Mouse (Mus musculus): ENCODE measurements around the gene Nkx2-3. TPM values are rescaled to one million over a fixed set of nuclear protein-coding genes. Genes with fewer than 3 reads are reported as not detected.

The Nkx2-3 gene
- total and polyA plus RNA-seq, 3 experiments: not detected

DNA sequence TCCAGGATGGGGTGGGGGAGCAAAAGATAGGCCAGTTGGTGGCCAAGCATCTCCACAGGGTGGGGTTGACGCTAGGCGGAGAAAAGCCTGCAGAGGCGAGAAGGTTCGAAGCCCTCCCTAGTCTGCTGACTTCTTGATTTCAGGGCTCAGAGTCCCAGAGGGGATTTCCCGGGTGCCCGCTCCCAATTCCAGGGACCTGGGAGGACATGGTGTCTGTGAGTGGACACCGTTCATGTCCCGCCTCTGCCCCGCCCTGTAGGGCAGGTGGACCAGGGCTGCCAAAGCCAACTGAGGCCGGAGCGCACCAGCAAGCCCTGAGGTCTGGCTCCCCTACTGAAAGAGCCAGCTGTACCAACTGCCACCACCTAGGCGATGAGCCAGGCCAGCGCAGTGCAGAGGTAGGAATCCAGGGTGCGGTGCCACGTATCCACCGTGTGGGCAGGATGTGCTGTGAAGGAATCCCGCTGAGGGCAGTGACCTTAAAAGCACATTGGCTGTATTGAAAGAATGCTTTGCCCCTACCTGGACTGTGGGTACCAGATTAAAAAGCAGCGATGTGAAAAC lies 7.9 kb downstream of the Nkx2-3 start:
- no peak for DNase-seq

DNA sequence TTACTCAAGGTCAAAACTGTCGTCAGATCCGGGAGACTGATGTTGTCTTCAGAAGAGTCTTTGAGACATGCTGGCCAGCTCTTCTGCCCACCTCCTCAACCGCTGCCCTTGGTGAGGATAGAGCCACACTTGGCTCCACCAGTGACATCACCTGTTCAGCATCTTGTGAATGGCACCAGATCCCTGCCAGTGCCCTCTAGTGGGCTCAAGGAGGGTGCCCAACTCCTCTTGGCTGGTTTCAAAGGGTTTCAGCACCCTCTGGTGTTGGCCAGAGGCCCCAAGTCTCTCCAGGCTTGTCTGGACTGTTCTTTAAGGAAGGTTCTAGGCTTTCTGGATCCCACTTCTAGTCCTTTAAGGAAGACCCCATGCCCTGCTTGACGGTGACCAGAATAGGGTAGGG lies 11.8 kb downstream of the Nkx2-3 start:
- Histone ChIP-seq H3K36me3 (ENCODE audit: control insufficient read depth, insufficient read depth, low read length) (no peaks in the 10 kb centered on the region), H3K27ac (no peak overlapping the region), H3K79me2 (replicated peaks; ENCODE audit: control insufficient read depth, insufficient read depth, low read length) (no peaks in the 10 kb centered on the region), H3K27me3 (ENCODE audit: control insufficient read depth, insufficient read depth, low read length) (peaks cover 10% of the 10 kb centered on the region), H3K9ac (ENCODE audit: low read depth, low read length) (no peak overlapping the region), H3K4me1 (ENCODE audit: control insufficient read depth, insufficient read depth, low read length) (no peaks in the 10 kb centered on the region), H3K4me3 (no peak overlapping the region)
- TF ChIP-seq POLR2A (IDR thresholded peaks at IDR 0.05; ENCODE audit: insufficient read depth, low read depth, low read length) (no peak), CTCF (IDR thresholded peaks at IDR 0.05) (peak; percentile 65), EP300 (IDR thresholded peaks at IDR 0.05; ENCODE audit: insufficient read depth, low read depth, low read length) (no peak)
- intact Hi-C loops (cut with DNase I): no loop called here
- peak in 1 of 2 experiments; percentile 19 for DNase-seq
- WGBS: 31% methylated on average over 4 of the region's 4 CpGs

More for the DNA sequence above, 7.9 kb downstream of the Nkx2-3 start:
- no peaks in the 10 kb centered on the region for H3K36me3 ChIP-seq (ENCODE audit: control insufficient read depth, insufficient read depth, low read length)
- no peak overlapping the region for H3K4me3 ChIP-seq
- H3K4me1 ChIP-seq (ENCODE audit: control insufficient read depth, insufficient read depth, low read length): no peaks in the 10 kb centered on the region; the same call in 1 of the 2 replicates
- TF ChIP-seq POLR2A (IDR thresholded peaks at IDR 0.05; ENCODE audit: insufficient read depth, low read depth, low read length) (no peak), EP300 (IDR thresholded peaks at IDR 0.05; ENCODE audit: insufficient read depth, low read depth, low read length) (no peak), CTCF (IDR thresholded peaks at IDR 0.05) (no peak)
- no peak overlapping the region for H3K9ac ChIP-seq (ENCODE audit: low read depth, low read length)
- H3K79me2 ChIP-seq (replicated peaks; ENCODE audit: control insufficient read depth, insufficient read depth, low read length): no peaks in the 10 kb centered on the region
- 13% methylated on average over 18 of the region's 18 CpGs for WGBS
- H3K27ac ChIP-seq: no peak overlapping the region
- peaks cover 31% of the 10 kb centered on the region for H3K27me3 ChIP-seq (ENCODE audit: control insufficient read depth, insufficient read depth, low read length)
- intact Hi-C loops (cut with DNase I): no loop called here

DNA sequence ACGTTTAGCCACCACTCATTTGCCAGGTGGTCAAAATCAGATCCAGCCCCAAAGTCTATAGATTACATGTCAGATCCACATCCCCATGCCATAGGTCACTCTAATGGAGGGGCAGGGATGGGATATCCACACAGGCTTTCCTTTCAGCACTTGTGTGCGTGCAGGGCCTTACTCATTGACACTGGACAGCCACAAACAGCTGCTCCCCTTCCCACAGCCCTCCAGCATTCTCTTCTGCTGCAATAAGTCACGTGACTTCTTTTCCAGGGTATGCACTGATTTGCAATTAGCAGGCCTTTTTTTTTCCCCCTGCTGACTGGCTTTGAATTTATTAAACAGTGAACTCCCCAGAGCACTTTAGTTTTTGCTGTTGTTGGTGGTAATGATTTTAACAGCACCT lies 14.0 kb downstream of the Nkx2-3 start:
- H3K79me2 ChIP-seq (replicated peaks; ENCODE audit: control insufficient read depth, insufficient read depth, low read length): no peaks in the 10 kb centered on the region
- intact Hi-C loops (cut with DNase I): no loop called here
- H3K36me3 ChIP-seq (ENCODE audit: control insufficient read depth, insufficient read depth, low read length): no peaks in the 10 kb centered on the region
- no peak overlapping the region for H3K27ac ChIP-seq
- no peak overlapping the region for H3K4me3 ChIP-seq
- WGBS: 54% methylated on average over 3 of the region's 3 CpGs
- no peaks in the 10 kb centered on the region; the same call in 1 of the 2 replicates for H3K4me1 ChIP-seq (ENCODE audit: control insufficient read depth, insufficient read depth, low read length)
- H3K27me3 ChIP-seq (ENCODE audit: control insufficient read depth, insufficient read depth, low read length): peaks cover 7% of the 10 kb centered on the region; the same call in 1 of the 2 replicates
- no peak overlapping the region for H3K9ac ChIP-seq (ENCODE audit: low read depth, low read length)
- DNase-seq: no peak
- TF ChIP-seq EP300 (IDR thresholded peaks at IDR 0.05; ENCODE audit: insufficient read depth, low read depth, low read length) (no peak), POLR2A (IDR thresholded peaks at IDR 0.05; ENCODE audit: insufficient read depth, low read depth, low read length) (no peak), CTCF (IDR thresholded peaks at IDR 0.05) (no peak)

DNA sequence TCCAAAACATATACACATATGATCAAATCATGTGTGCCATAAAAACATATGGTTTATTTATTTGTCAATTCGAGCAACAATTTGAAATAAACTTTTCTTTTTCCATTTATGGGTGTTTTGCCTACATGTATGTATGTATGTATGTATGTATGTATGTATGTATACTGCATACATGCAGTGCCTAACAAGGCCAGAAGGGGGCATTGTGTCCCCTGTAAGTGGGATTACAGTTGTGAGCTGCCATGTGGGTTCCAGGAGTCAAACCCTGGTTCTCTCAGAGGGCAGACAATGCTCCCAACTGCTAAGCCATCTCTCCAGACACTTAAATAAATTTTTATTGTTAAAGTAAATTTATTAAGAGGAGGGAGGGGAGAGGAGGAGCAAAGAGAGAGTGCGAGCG lies 15.2 kb downstream of the Nkx2-3 start:
- WGBS: 88% methylated on average over 3 of the region's 3 CpGs

DNA sequence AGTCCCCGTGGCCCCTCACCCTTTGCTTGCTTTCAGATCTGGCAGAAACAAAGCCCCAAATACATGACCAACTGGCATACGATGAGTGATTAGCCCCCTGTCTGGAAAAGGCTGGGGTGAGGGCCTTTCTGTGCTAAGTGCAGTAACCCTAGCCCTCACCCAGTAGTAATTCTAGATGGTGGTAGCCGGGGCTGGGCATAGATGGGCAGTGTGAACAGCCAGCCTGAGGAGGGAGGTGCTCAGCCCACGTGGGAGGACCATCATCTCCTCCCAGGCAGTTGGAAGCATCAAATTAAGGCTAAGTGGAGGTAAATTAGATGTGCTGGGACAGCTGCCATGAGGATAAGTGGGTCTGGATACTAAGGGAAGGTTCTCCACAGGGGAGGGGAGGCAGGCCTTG lies 17.0 kb downstream of the Nkx2-3 start:
- Histone ChIP-seq H3K4me3 (no peak overlapping the region), H3K27me3 (ENCODE audit: control insufficient read depth, insufficient read depth, low read length) (no peaks in the 10 kb centered on the region), H3K9ac (ENCODE audit: low read depth, low read length) (no peak overlapping the region), H3K79me2 (replicated peaks; ENCODE audit: control insufficient read depth, insufficient read depth, low read length) (no peaks in the 10 kb centered on the region), H3K4me1 (ENCODE audit: control insufficient read depth, insufficient read depth, low read length) (no peaks in the 10 kb centered on the region; the same call in 1 of the 2 replicates), H3K36me3 (ENCODE audit: control insufficient read depth, insufficient read depth, low read length) (no peaks in the 10 kb centered on the region), H3K27ac (no peak overlapping the region)
- intact Hi-C loops (cut with DNase I): no loop called here
- DNase-seq: no peak
- TF ChIP-seq CTCF (IDR thresholded peaks at IDR 0.05) (no peak), POLR2A (IDR thresholded peaks at IDR 0.05; ENCODE audit: insufficient read depth, low read depth, low read length) (no peak), EP300 (IDR thresholded peaks at IDR 0.05; ENCODE audit: insufficient read depth, low read depth, low read length) (no peak)
- 47% methylated on average over 4 of the region's 4 CpGs for WGBS

More for the DNA sequence above, 15.2 kb downstream of the Nkx2-3 start:
- peak; percentile 16; the same call in 1 of the 2 replicates for TF ChIP-seq CTCF (IDR thresholded peaks at IDR 0.05)
- TF ChIP-seq POLR2A (IDR thresholded peaks at IDR 0.05; ENCODE audit: insufficient read depth, low read depth, low read length): no peak
- no peaks in the 10 kb centered on the region for H3K27me3 ChIP-seq (ENCODE audit: control insufficient read depth, insufficient read depth, low read length)
- H3K36me3 ChIP-seq (ENCODE audit: control insufficient read depth, insufficient read depth, low read length): no peaks in the 10 kb centered on the region
- no peaks in the 10 kb centered on the region for H3K79me2 ChIP-seq (replicated peaks; ENCODE audit: control insufficient read depth, insufficient read depth, low read length)
- intact Hi-C loops (cut with DNase I): no loop called here
- no peak overlapping the region for H3K9ac ChIP-seq (ENCODE audit: low read depth, low read length)
- no peaks in the 10 kb centered on the region; the same call in 1 of the 2 replicates for H3K4me1 ChIP-seq (ENCODE audit: control insufficient read depth, insufficient read depth, low read length)
- no peak overlapping the region for H3K4me3 ChIP-seq
- H3K27ac ChIP-seq: no peak overlapping the region
- DNase-seq: no peak

DNA sequence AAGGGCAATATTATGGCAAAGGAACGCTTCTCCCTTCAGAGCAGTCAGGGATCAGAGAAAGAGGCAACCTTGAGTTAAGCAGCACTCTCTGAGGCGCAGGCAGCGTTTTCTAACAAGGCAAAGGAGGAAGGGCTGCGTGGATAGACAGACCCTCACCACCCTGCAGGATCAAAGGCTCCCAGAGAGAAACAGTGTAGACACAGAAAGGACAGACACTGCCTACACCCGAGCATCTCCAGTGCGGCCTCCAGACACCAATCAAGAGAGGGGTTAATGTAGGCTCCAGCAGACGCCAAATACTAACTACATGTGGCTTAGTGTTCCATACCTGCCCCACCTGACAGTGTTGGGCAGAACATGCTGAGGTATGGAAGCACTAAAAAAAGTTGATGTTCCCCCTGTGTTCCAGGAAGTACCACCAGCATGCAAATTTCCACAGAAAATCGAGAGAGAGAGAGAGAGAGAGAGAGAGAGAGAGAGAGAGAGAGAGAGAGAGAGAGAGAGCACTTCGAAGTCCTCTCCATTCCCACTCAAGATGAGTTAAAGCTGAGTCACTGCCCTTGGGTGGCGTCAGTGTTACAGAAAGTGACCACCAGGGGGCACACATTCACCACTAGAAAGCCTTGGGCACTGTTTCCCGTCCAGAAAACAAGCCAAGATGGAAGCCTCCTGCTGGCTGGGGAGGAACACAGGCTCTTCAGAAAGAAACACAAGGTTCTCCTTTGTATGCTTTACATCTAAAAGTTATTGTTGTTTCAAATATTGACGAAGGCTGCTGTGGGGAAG lies 18.5 kb downstream of the Nkx2-3 start:
- H3K36me3 ChIP-seq (ENCODE audit: control insufficient read depth, insufficient read depth, low read length): no peaks in the 10 kb centered on the region
- no peaks in the 10 kb centered on the region for H3K79me2 ChIP-seq (replicated peaks; ENCODE audit: control insufficient read depth, insufficient read depth, low read length)
- H3K9ac ChIP-seq (ENCODE audit: low read depth, low read length): no peak overlapping the region
- no peak overlapping the region for H3K4me3 ChIP-seq
- H3K4me1 ChIP-seq (ENCODE audit: control insufficient read depth, insufficient read depth, low read length): no peaks in the 10 kb centered on the region; the same call in 1 of the 2 replicates
- peak; percentile 79 for TF ChIP-seq CTCF (IDR thresholded peaks at IDR 0.05)
- TF ChIP-seq POLR2A (IDR thresholded peaks at IDR 0.05; ENCODE audit: insufficient read depth, low read depth, low read length): no peak
- TF ChIP-seq EP300 (IDR thresholded peaks at IDR 0.05; ENCODE audit: insufficient read depth, low read depth, low read length): peak; percentile 60; the same call in 1 of the 2 replicates
- DNase-seq: peak; percentile 79 to 82
- no peak overlapping the region for H3K27ac ChIP-seq
- WGBS: 28% methylated on average over 12 of the region's 12 CpGs
- intact Hi-C loops (cut with DNase I): loop anchor here (2.0 to 5.0 kb wide), 2 partner anchors 24 to 132 kb away; no protein-coding TSS in a partner anchor
- no peaks in the 10 kb centered on the region for H3K27me3 ChIP-seq (ENCODE audit: control insufficient read depth, insufficient read depth, low read length)

Measured in heart, adult 2 months (tissue).